Mouse (Mus musculus): Measurements from ENCODE around the gene Mbd3l2. TPM values are rescaled to one million over a fixed set of nuclear protein-coding genes. Genes with fewer than 3 reads are reported as not detected.
"Not testable (repeated sequence)": the region's sequence is repeated elsewhere in the genome, so short reads cannot be mapped to it uniquely, and the experiment has no call there.

Gene Mbd3l2
- not detected for polyA plus RNA-seq (2017; shearing (Covaris generic))

- no peak for ATAC-seq
These were observed at the start of gene Mbd3l2 for GRCm38 (mm10) chr9:18430354-18430753. Gene Mbd3l2 (plus strand): TSS chr9:18430654.

DNA sequence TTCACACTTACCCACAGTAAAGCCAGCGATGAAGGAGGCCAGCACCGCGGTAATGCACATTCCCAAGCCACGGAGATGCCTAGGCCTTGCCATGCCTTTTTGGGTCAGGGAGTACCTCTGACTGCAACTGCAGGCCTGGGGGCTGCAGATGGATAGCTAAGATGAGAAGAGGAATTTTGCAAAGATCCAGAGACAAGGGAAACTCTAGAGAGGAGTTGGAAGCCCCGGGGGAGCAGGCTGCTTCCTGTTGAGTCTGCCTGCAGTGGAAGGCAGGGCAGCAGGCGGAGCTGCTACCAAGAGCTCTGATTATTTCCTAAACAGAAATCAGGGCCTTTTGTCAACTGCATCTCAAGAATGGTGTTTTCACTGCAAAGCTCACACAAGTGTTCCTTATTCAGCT is 44.7 kb upstream of the Mbd3l2 start:
- no peak for ATAC-seq

DNA sequence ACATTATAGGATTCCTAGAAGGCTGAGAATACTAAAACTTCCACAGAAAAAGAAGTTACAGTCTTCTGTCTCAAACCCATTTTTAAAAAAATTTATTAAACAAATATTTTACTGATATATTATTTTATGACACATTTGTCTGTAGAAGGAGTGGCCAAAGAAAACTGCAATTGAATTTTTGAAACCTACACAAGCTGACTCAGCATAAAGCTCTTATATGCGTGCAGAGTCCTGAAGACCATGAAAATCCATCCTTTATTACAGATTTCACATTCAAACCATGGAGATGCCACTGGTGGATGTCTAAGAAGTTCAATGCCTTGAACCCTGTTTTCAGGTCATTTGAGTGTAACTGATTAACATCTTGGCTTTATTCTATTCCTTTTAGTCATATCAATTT is 30.8 kb upstream of the Mbd3l2 start:
- no peak for ATAC-seq

- not testable (repeated sequence) for ATAC-seq
These were observed 27.6 kb upstream of the Mbd3l2 start, which contains the start of gene Naalad2 for GRCm38 (mm10) chr9:18402895-18403294. Gene Naalad2 (minus strand): TSS chr9:18402995.

- ATAC-seq = no peak
These were observed 26.3 kb upstream of the Mbd3l2 start, which contains the start of gene Ubtfl1 for GRCm38 (mm10) chr9:18404118-18404517. Gene Ubtfl1 (plus strand): TSS chr9:18404418.

DNA sequence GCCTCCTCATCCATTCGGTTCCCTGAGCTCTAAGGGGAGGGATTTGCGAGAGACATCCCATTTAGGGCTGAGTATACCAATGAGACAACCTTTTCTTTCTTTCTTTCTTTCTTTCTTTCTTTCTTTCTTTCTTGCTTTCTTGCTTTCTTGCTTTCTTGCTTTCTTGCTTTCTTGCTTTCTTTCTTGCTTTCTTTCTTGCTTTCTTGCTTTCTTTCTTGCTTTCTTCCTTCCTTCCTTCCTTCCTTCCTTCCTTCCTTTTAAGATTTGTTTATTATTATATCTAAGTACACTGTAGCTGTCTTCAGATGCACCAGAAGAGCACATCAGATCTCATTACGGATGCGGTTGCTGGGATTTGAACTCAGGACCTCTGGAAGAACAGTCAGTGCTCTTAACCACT is 18.1 kb upstream of the Mbd3l2 start:
- ATAC-seq = not testable (repeated sequence)

DNA sequence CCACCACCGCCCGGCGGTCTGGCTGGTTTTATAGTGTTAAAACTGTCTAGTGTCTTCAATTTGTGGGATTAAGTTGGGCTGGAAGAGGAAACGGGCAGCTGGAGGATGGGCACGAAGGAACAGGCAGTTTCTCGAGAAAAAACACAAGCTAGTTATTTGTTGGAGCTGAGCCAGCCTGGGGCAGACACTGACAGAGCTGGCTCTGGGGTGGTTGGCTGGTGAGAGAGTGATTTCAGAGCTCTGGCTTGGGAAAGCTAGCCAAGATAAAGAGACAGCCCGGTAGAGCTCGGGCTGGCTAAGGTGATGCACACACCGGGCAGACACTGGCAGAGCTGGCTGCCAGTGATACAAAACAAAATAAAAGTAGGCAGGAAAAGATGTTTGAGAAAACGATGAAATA is 1.2 kb downstream of the Mbd3l2 start:
- ATAC-seq = no peak

DNA sequence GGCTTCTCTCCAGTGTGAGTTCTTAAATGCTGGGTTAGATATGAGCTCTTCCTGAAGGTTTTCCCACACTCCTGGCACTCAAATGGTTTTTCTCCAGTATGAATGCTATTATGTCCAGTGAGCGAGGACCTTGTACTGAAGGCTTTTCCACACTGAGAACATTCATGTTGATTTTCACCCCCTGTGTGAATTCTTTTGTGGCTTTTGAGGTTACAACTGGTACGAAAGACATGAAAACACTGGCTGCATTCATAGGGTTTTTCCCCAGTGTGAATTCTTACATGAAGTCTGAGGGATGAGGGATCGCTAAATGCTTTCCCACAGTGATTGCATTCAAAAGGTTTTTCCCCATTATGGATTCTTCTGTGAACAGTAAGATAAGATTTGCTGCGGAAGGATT is 26.1 kb downstream of the Mbd3l2 start:
- no peak for ATAC-seq

- ATAC-seq = no peak
These were observed 36.9 kb downstream of the Mbd3l2 start for GRCm38 (mm10) chr9:18467350-18467749.

DNA sequence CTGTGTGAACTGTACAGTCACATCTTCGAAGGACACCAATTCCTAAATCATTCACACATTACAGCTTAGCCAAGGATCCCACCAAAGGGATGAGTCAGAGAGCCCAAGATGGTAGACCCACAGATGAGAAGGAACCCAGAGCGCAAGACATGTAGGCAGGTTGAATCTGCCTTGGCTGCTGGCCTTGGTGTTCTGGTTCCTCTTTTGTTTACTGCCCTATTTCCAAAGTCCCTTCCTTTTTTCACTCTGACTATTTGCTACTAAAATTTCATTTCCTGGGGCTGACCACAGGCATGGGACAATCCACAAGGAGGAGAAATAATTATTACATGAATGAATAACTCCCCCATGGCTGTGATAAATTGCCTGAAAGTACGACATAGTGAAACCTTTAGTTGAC is 37.6 kb downstream of the Mbd3l2 start:
- ATAC-seq = no peak

- ATAC-seq = peak; percentile 98
These were observed 43.1 kb downstream of the Mbd3l2 start for GRCm38 (mm10) chr9:18473324-18474128.

- no peak for ATAC-seq
These were observed 47.7 kb downstream of the Mbd3l2 start, which contains the start of the genes Zfp558 and Mbd3l1 for GRCm38 (mm10) chr9:18478168-18478567. Gene Zfp558 (minus strand): TSS chr9:18478268. Gene Mbd3l1 (plus strand): TSS chr9:18478359.

Other genes starting within 250 kb of the Mbd3l2 start
- gene Chordc1, start 138.5 kb upstream of the Mbd3l2 start, polyA plus RNA-seq (2017; shearing (Covaris generic)) = 100 to 1,000 TPM; 109 to 134 TPM
- under 1 TPM in 1 of 2 experiments, not detected in 1; 0.55 TPM for gene Naalad2, start 27.7 kb upstream of the Mbd3l2 start, polyA plus RNA-seq (2017; shearing (Covaris generic))
- gene Ubtfl1, start 26.2 kb upstream of the Mbd3l2 start, polyA plus RNA-seq (2017; shearing (Covaris generic)) = under 1 TPM in 1 of 2 experiments, not detected in 1; 0.15 TPM
- gene Zfp558, start 47.6 kb downstream of the Mbd3l2 start, polyA plus RNA-seq (2017; shearing (Covaris generic)) = 1 to 10 TPM; 2.3 to 2.7 TPM
- not detected for gene Mbd3l1, start 47.7 kb downstream of the Mbd3l2 start, polyA plus RNA-seq (2017; shearing (Covaris generic))
- 1 to 10 TPM in 1 of 2 experiments, under 1 TPM in 1; 0.78 to 1.6 TPM for gene Muc16, start 243.9 kb downstream of the Mbd3l2 start, polyA plus RNA-seq (2017; shearing (Covaris generic))